Mouse (Mus musculus) heart, embryonic 10.5 days (tissue): Measurements from ENCODE around the gene Uhrf2. TPM values are rescaled to one million over a fixed set of nuclear protein-coding genes. Genes with fewer than 3 reads are reported as not detected.

Experiments used
- DNase-seq: peaks from one replicate; pipeline ENCODE4 v3.0.0-alpha.2; 2017; ENCODE audit warnings: low spot score
- H3K27ac ChIP-seq: fragments of 300-500 bp; sonication (generic); 2 replicates; pipeline ENCODE4 v1.5.1; 2016; ENCODE audit warnings: mild to moderate bottlenecking
- H3K27me3 ChIP-seq: fragments of 300-500 bp; sonication (generic); 2 replicates; pipeline ENCODE4 v1.6.1; 2016; ENCODE audit warnings: mild to moderate bottlenecking; ENCODE audit not compliant: poor library complexity, insufficient read depth, severe bottlenecking
- H3K36me3 ChIP-seq: fragments of 300-500 bp; sonication (generic); 2 replicates; pipeline ENCODE4 v1.6.1; 2016; ENCODE audit warnings: mild to moderate bottlenecking, moderate library complexity
- H3K4me1 ChIP-seq: fragments of 300-500 bp; sonication (generic); 2 replicates; pipeline ENCODE4 v1.6.1; 2016; ENCODE audit warnings: mild to moderate bottlenecking
- H3K4me3 ChIP-seq: fragments of 300-500 bp; sonication (generic); 2 replicates; pipeline ENCODE4 v1.5.1; 2016; ENCODE audit warnings: mild to moderate bottlenecking, moderate library complexity
- H3K9me3 ChIP-seq: fragments of 300-500 bp; sonication (generic); 2 replicates; pipeline ENCODE4 v1.6.1; 2016; ENCODE audit warnings: mild to moderate bottlenecking, moderate library complexity
- WGBS: fragments of 180-500 bp; shearing (Covaris S2); methylation state at CpG from one replicate; pipeline ENCODE4 v1.1.7; 2016; 5-methylcytosine and 5-hydroxymethylcytosine counted together
- polyA plus RNA-seq: library from polyadenylated mRNA; unstranded; fragments of >200 nt; fragmentation: Nextera tagmentation; extraction: Ambion mirVana; gene quantifications from 2 replicates; pipeline ENCODE4 v1.2.1, GENCODE M21; 2016

Gene Uhrf2
- polyA plus RNA-seq, 1 experiment from 2014 or later: 65.2 TPM

GRCm38 (mm10) chr19:30029002-30029710, 1.2 kb upstream of the Uhrf2 start:
- Histone ChIP-seq H3K4me3 (peak overlapping the region; percentile 99; the same call in 1 of the 2 replicates), H3K4me1 (peaks cover 20% of the 10 kb centered on the region), H3K9me3 (no peaks in the 10 kb centered on the region), H3K36me3 (no peaks in the 10 kb centered on the region), H3K27ac (peak overlapping the region; percentile 99), H3K27me3 (no peaks in the 10 kb centered on the region)
- no peak for DNase-seq
- WGBS: 39% methylated on average over 11 of the region's 11 CpGs

- peak overlapping the region; percentile 99 for H3K4me3 ChIP-seq
- H3K36me3 ChIP-seq: no peaks in the 10 kb centered on the region
- H3K27me3 ChIP-seq: no peaks in the 10 kb centered on the region
- peaks cover 28% of the 10 kb centered on the region for H3K4me1 ChIP-seq
- no peaks in the 10 kb centered on the region for H3K9me3 ChIP-seq
- peak overlapping the region; percentile 99 for H3K27ac ChIP-seq
- under 1% methylated on average over 79 of the region's 92 CpGs for WGBS
- DNase-seq: peak; percentile 77
Observed at GRCm38 (mm10) chr19:30030636-30031467, 539 bp downstream of the Uhrf2 start.

GRCm38 (mm10) chr19:30031468-30031931, 1.2 kb downstream of the Uhrf2 start:
- no peaks in the 10 kb centered on the region for H3K36me3 ChIP-seq
- peaks cover 28% of the 10 kb centered on the region for H3K4me1 ChIP-seq
- WGBS: 7% methylated on average over 7 of the region's 7 CpGs
- H3K4me3 ChIP-seq: peak overlapping the region; percentile 99
- no peaks in the 10 kb centered on the region for H3K9me3 ChIP-seq
- H3K27ac ChIP-seq: peak overlapping the region; percentile 99
- H3K27me3 ChIP-seq: no peaks in the 10 kb centered on the region
- DNase-seq: no peak

- no peak for DNase-seq
- H3K9me3 ChIP-seq: no peaks in the 10 kb centered on the region
- H3K4me1 ChIP-seq: peaks cover 28% of the 10 kb centered on the region
- 56% methylated on average over 3 of the region's 3 CpGs for WGBS
- H3K27ac ChIP-seq: no peak overlapping the region
- H3K4me3 ChIP-seq: peak overlapping the region; percentile 99
- H3K36me3 ChIP-seq: no peaks in the 10 kb centered on the region
- no peaks in the 10 kb centered on the region for H3K27me3 ChIP-seq
Observed at GRCm38 (mm10) chr19:30032206-30032605, 1.9 kb downstream of the Uhrf2 start.

- no peak for DNase-seq
Observed at GRCm38 (mm10) chr19:30035361-30035760, 5.0 kb downstream of the Uhrf2 start.

GRCm38 (mm10) chr19:30043691-30044090, 13.4 kb downstream of the Uhrf2 start:
- Histone ChIP-seq H3K4me1 (no peaks in the 10 kb centered on the region), H3K27ac (no peak overlapping the region), H3K36me3 (peaks cover 49% of the 10 kb centered on the region), H3K27me3 (no peaks in the 10 kb centered on the region), H3K4me3 (no peak overlapping the region), H3K9me3 (no peaks in the 10 kb centered on the region)
- WGBS: 93% methylated on average over 2 of the region's 2 CpGs
- DNase-seq: no peak

More at GRCm38 (mm10) chr19:30035361-30035760, 5.0 kb downstream of the Uhrf2 start:
- no peak overlapping the region for H3K27ac ChIP-seq
- H3K27me3 ChIP-seq: no peaks in the 10 kb centered on the region
- H3K9me3 ChIP-seq: no peaks in the 10 kb centered on the region
- H3K4me1 ChIP-seq: peaks cover 20% of the 10 kb centered on the region
- WGBS: 55% methylated on average over 3 of the region's 3 CpGs
- no peak overlapping the region for H3K4me3 ChIP-seq
- H3K36me3 ChIP-seq: peaks cover 5% of the 10 kb centered on the region; the same call in 1 of the 2 replicates

GRCm38 (mm10) chr19:30044630-30045029, 14.3 kb downstream of the Uhrf2 start:
- H3K4me1 ChIP-seq: no peaks in the 10 kb centered on the region
- H3K9me3 ChIP-seq: no peaks in the 10 kb centered on the region
- H3K4me3 ChIP-seq: no peak overlapping the region
- H3K27ac ChIP-seq: no peak overlapping the region
- WGBS: 84% methylated on average over 1 of the region's 1 CpGs
- H3K36me3 ChIP-seq: peaks cover 45% of the 10 kb centered on the region
- no peaks in the 10 kb centered on the region for H3K27me3 ChIP-seq
- DNase-seq: no peak

- DNase-seq: no peak
- 58% methylated on average over 1 of the region's 1 CpGs for WGBS
- Histone ChIP-seq H3K36me3 (peaks cover 45% of the 10 kb centered on the region), H3K4me1 (peaks cover 5% of the 10 kb centered on the region; the same call in 1 of the 2 replicates), H3K4me3 (no peak overlapping the region), H3K27ac (no peak overlapping the region), H3K27me3 (no peaks in the 10 kb centered on the region), H3K9me3 (no peaks in the 10 kb centered on the region)
Observed at GRCm38 (mm10) chr19:30045857-30046256, 15.5 kb downstream of the Uhrf2 start.

GRCm38 (mm10) chr19:30050584-30050983, 20.3 kb downstream of the Uhrf2 start:
- 77% methylated on average over 2 of the region's 2 CpGs for WGBS

GRCm38 (mm10) chr19:30051479-30051878, 21.2 kb downstream of the Uhrf2 start:
- peaks cover 37% of the 10 kb centered on the region for H3K36me3 ChIP-seq

More at GRCm38 (mm10) chr19:30050584-30050983, 20.3 kb downstream of the Uhrf2 start:
- no peaks in the 10 kb centered on the region for H3K27me3 ChIP-seq
- DNase-seq: no peak
- H3K36me3 ChIP-seq: peaks cover 41% of the 10 kb centered on the region
- peaks cover 5% of the 10 kb centered on the region; the same call in 1 of the 2 replicates for H3K4me1 ChIP-seq
- H3K27ac ChIP-seq: no peak overlapping the region
- H3K9me3 ChIP-seq: no peaks in the 10 kb centered on the region
- H3K4me3 ChIP-seq: no peak overlapping the region

GRCm38 (mm10) chr19:30054218-30054617, 23.9 kb downstream of the Uhrf2 start:
- no peak overlapping the region for H3K27ac ChIP-seq
- no peak overlapping the region for H3K4me3 ChIP-seq
- H3K27me3 ChIP-seq: no peaks in the 10 kb centered on the region
- no peak for DNase-seq
- no peaks in the 10 kb centered on the region for H3K9me3 ChIP-seq
- peaks cover 5% of the 10 kb centered on the region; the same call in 1 of the 2 replicates for H3K4me1 ChIP-seq
- peaks cover 23% of the 10 kb centered on the region; the same call in 1 of the 2 replicates for H3K36me3 ChIP-seq
- 93% methylated on average over 2 of the region's 2 CpGs for WGBS

More at GRCm38 (mm10) chr19:30051479-30051878, 21.2 kb downstream of the Uhrf2 start:
- Histone ChIP-seq H3K27me3 (no peaks in the 10 kb centered on the region), H3K27ac (no peak overlapping the region), H3K4me3 (no peak overlapping the region), H3K4me1 (peaks cover 5% of the 10 kb centered on the region; the same call in 1 of the 2 replicates), H3K9me3 (no peaks in the 10 kb centered on the region)
- WGBS: 65% methylated on average over 3 of the region's 3 CpGs
- no peak for DNase-seq

GRCm38 (mm10) chr19:30065797-30066196, 35.5 kb downstream of the Uhrf2 start:
- peaks cover 8% of the 10 kb centered on the region; the same call in 1 of the 2 replicates for H3K36me3 ChIP-seq
- WGBS: 73% methylated on average over 4 of the region's 4 CpGs
- no peak overlapping the region for H3K4me3 ChIP-seq
- H3K27ac ChIP-seq: no peak overlapping the region
- H3K27me3 ChIP-seq: no peaks in the 10 kb centered on the region
- no peaks in the 10 kb centered on the region for H3K9me3 ChIP-seq
- H3K4me1 ChIP-seq: 0 out of 2 replicates have a peak, but pooled peaks cover 3% of the 10 kb centered on the region
- DNase-seq: no peak

- Histone ChIP-seq H3K36me3 (peaks cover 96% of the 10 kb centered on the region), H3K27me3 (no peaks in the 10 kb centered on the region), H3K4me3 (no peak overlapping the region), H3K4me1 (no peaks in the 10 kb centered on the region), H3K9me3 (no peaks in the 10 kb centered on the region), H3K27ac (no peak overlapping the region)
- no peak for DNase-seq
- WGBS: 92% methylated on average over 6 of the region's 6 CpGs
Observed at GRCm38 (mm10) chr19:30090163-30090562, 59.9 kb downstream of the Uhrf2 start.
